Mouse (Mus musculus) ES-Bruce4 (cell line): ENCODE data around the gene Tlr6.

Source experiments
- CTCF ChIP-seq: IDR thresholded peaks from one replicate; pipeline ENCODE4 v1.8.1; 2011; ENCODE audit warnings: low read depth, low read length
- EP300 ChIP-seq: IDR thresholded peaks from 2 replicates; pipeline ENCODE4 v1.6.1; 2011; ENCODE audit warnings: low read depth, low read length; ENCODE audit not compliant: insufficient read depth
- POLR2A ChIP-seq: IDR thresholded peaks from one replicate; pipeline ENCODE4 v1.8.1; 2011; ENCODE audit warnings: low read length; ENCODE audit not compliant: insufficient read depth

- TF ChIP-seq CTCF = no peak
- TF ChIP-seq POLR2A = no peak
- no peak for TF ChIP-seq EP300
These were observed 54.2 kb downstream of the Tlr6 start for GRCm38 (mm10) chr5:64905516-64906271.
